Mouse (Mus musculus): ENCODE measurements around the gene Syt7. TPM values are rescaled to one million over a fixed set of nuclear protein-coding genes. Genes with fewer than 3 reads are reported as not detected.
A peak's percentile ranks its signal among the peaks of the same experiment; 100 is the strongest.

Gene Syt7
- total RNA-seq, 2 experiments from 2014 or later = 6.2 to 6.9 TPM

GRCm38 (mm10) chr19:10387660-10388059 is 1.2 kb upstream of the Syt7 start:
- DNase-seq (ENCODE audit: low spot score in 2 of 2) = no peak

- peak in 1 of 2 experiments; percentile 34 for DNase-seq (ENCODE audit: low spot score in 2 of 2)
Measured at GRCm38 (mm10) chr19:10389391-10390098, 655 bp downstream of the Syt7 start.

- DNase-seq (ENCODE audit: low spot score in 2 of 2) = no peak
Measured at GRCm38 (mm10) chr19:10390099-10390680, 1.3 kb downstream of the Syt7 start.

GRCm38 (mm10) chr19:10391028-10391427 is 2.1 kb downstream of the Syt7 start:
- DNase-seq (ENCODE audit: low spot score in 2 of 2) = no peak

GRCm38 (mm10) chr19:10391995-10392394 is 3.1 kb downstream of the Syt7 start:
- peak in 1 of 2 experiments; percentile 37 for DNase-seq (ENCODE audit: low spot score in 2 of 2)

GRCm38 (mm10) chr19:10393471-10393870 is 4.6 kb downstream of the Syt7 start:
- DNase-seq (ENCODE audit: low spot score in 2 of 2) = no peak

GRCm38 (mm10) chr19:10393874-10394500 is 5.1 kb downstream of the Syt7 start:
- DNase-seq (ENCODE audit: low spot score in 2 of 2) = no peak

- no peak for DNase-seq (ENCODE audit: low spot score in 2 of 2)
Measured at GRCm38 (mm10) chr19:10395174-10395573, 6.3 kb downstream of the Syt7 start.

- no peak for DNase-seq (ENCODE audit: low spot score in 2 of 2)
Measured at GRCm38 (mm10) chr19:10396962-10397361, 8.1 kb downstream of the Syt7 start.

- no peak for DNase-seq (ENCODE audit: low spot score in 2 of 2)
Measured at GRCm38 (mm10) chr19:10397479-10398153, 8.7 kb downstream of the Syt7 start.

- DNase-seq (ENCODE audit: low spot score in 2 of 2) = no peak
Measured at GRCm38 (mm10) chr19:10398296-10398695, 9.4 kb downstream of the Syt7 start.

- peak in 1 of 2 experiments; percentile 62 for DNase-seq (ENCODE audit: low spot score in 2 of 2)
Measured at GRCm38 (mm10) chr19:10402771-10403494, 14.0 kb downstream of the Syt7 start.

- DNase-seq (ENCODE audit: low spot score in 2 of 2) = no peak
Measured at GRCm38 (mm10) chr19:10403593-10404380, 14.9 kb downstream of the Syt7 start.

GRCm38 (mm10) chr19:10404424-10404823 is 15.5 kb downstream of the Syt7 start:
- no peak for DNase-seq (ENCODE audit: low spot score in 2 of 2)

GRCm38 (mm10) chr19:10404911-10405310 is 16.0 kb downstream of the Syt7 start:
- no peak for DNase-seq (ENCODE audit: low spot score in 2 of 2)

- DNase-seq (ENCODE audit: low spot score in 2 of 2) = no peak
Measured at GRCm38 (mm10) chr19:10413701-10414242, 24.9 kb downstream of the Syt7 start.

- DNase-seq (ENCODE audit: low spot score in 2 of 2) = no peak
Measured at GRCm38 (mm10) chr19:10415508-10415907, 26.6 kb downstream of the Syt7 start.

GRCm38 (mm10) chr19:10416889-10417288 is 28.0 kb downstream of the Syt7 start:
- DNase-seq (ENCODE audit: low spot score in 2 of 2) = no peak

- DNase-seq (ENCODE audit: low spot score in 2 of 2) = no peak
Measured at GRCm38 (mm10) chr19:10417436-10417835, 28.5 kb downstream of the Syt7 start.

Measured in gastrocnemius, postnatal 4 days (tissue).